Mouse (Mus musculus): ENCODE results near the gene Rpgr. TPM values are rescaled to one million over a fixed set of nuclear protein-coding genes. Genes with fewer than 3 reads are reported as not detected.

Gene Rpgr
- polyA plus RNA-seq, 1 experiment from 2014 or later: 44.1 TPM

- Histone ChIP-seq H3K4me3 (no peak overlapping the region), H3K4me1 (no peaks in the 10 kb centered on the region), H3K27ac (replicated peaks) (no peak overlapping the region), H3K27me3 (no peaks in the 10 kb centered on the region), H3K9me3 (no peaks in the 10 kb centered on the region), H3K9ac (replicated peaks) (no peak overlapping the region), H3K4me2 (replicated peaks) (no peak overlapping the region), H3K36me3 (no peaks in the 10 kb centered on the region)
- no peak for ATAC-seq (ENCODE audit: low FRiP score, low read depth)
- WGBS: 21% methylated on average over 2 of the region's 2 CpGs
Observed at GRCm38 (mm10) chrX:10201289-10201688, 15.4 kb downstream of the Rpgr start.

DNA sequence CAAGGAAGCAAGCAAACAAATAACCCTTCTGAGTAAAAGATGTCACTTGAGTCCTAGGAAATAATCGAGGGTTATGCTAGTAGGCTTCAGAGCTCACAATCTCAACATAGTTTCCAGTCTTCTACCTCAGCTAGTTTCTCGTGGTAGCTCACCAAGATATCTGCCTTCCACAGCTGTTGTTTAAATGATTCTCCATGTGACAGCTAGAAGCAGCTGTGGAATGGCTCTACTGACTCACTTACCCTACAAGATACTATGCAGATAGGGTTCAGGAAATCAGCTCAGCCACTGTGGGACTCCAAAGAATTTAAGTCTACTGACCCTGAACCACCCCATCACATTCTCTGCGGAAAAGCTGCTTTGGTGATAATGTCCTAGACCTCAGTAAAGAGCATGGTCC, 64.3 kb downstream of the Rpgr start:
- no peak for ATAC-seq (ENCODE audit: low FRiP score, low read depth)
- H3K4me2 ChIP-seq (replicated peaks): no peak overlapping the region
- H3K9ac ChIP-seq (replicated peaks): no peak overlapping the region
- H3K36me3 ChIP-seq: no peaks in the 10 kb centered on the region
- H3K4me1 ChIP-seq: no peaks in the 10 kb centered on the region
- H3K9me3 ChIP-seq: no peaks in the 10 kb centered on the region
- no peaks in the 10 kb centered on the region for H3K27me3 ChIP-seq
- no peak overlapping the region for H3K4me3 ChIP-seq
- no peak overlapping the region for H3K27ac ChIP-seq (replicated peaks)
- WGBS: 68% methylated on average over 3 of the region's 3 CpGs

- Histone ChIP-seq H3K36me3 (no peaks in the 10 kb centered on the region), H3K27ac (replicated peaks) (no peak within 1 kb of the TSS), H3K27me3 (no peaks in the 10 kb centered on the region), H3K9me3 (no peaks in the 10 kb centered on the region), H3K4me2 (replicated peaks) (peak within 1 kb of the TSS; percentile 53), H3K4me3 (peak within 1 kb of the TSS; percentile 35), H3K4me1 (no peaks in the 10 kb centered on the region), H3K9ac (replicated peaks) (peak within 1 kb of the TSS; percentile 39; the same call in 1 of the 2 replicates)
- WGBS: 25% methylated on average over 19 of the region's 19 CpGs
- peak; percentile 69 for ATAC-seq (ENCODE audit: low FRiP score, low read depth)
Observed at GRCm38 (mm10) chrX:10117065-10117719, 99.5 kb downstream of the Rpgr start, which contains the start of gene Srpx. Gene Srpx (minus strand): TSS chrX:10117709.

DNA sequence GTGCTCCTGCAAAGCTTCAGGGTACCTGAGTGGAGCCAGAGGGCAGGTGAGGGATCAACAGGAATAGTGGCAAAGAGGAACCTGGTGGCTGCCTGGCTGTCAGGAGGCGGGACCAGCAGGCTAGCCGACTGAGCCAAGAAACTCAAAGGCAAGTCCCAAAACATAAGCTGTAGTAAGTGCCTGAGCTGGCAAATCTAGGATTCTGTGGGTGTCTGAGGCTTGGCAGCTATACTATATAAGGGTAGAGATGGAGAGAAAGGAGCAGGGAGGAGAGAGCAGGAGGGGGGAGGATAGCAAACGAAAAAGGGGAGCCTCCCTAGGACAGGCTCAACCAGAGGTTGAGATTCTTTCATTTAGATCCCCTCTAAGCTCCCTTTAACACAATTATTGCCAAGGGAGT, 100.9 kb downstream of the Rpgr start:
- 60% methylated on average over 3 of the region's 3 CpGs for WGBS
- Histone ChIP-seq H3K4me1 (no peaks in the 10 kb centered on the region), H3K4me3 (no peak overlapping the region), H3K27me3 (no peaks in the 10 kb centered on the region), H3K4me2 (replicated peaks) (no peak overlapping the region), H3K9me3 (no peaks in the 10 kb centered on the region), H3K36me3 (no peaks in the 10 kb centered on the region), H3K27ac (replicated peaks) (no peak overlapping the region), H3K9ac (replicated peaks) (no peak overlapping the region)
- ATAC-seq (ENCODE audit: low FRiP score, low read depth): no peak

DNA sequence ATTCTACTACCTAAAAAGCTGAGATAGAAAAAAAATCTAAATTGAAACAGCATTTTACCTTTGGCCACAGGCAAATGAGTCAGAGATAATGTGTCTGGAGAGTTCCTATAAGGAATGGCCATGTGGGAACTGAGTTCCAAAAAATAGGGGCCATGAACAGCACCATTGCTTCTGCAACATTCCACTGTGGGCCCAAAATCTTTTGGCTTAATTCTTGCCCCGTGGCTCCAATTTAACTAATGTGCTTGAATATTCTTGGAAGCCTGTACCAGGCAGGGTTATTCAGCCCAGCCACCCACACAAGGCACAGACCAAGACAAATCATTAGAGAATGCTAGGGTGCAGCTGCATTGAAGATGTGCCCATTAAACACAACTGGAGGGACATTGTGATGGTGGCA, 106.0 kb downstream of the Rpgr start:
- 66% methylated on average over 1 of the region's 1 CpGs for WGBS
- Histone ChIP-seq H3K4me3 (no peak overlapping the region), H3K4me2 (replicated peaks) (no peak overlapping the region), H3K4me1 (no peaks in the 10 kb centered on the region), H3K9ac (replicated peaks) (no peak overlapping the region), H3K9me3 (no peaks in the 10 kb centered on the region), H3K27me3 (no peaks in the 10 kb centered on the region), H3K27ac (replicated peaks) (no peak overlapping the region), H3K36me3 (no peaks in the 10 kb centered on the region)
- ATAC-seq (ENCODE audit: low FRiP score, low read depth): no peak

DNA sequence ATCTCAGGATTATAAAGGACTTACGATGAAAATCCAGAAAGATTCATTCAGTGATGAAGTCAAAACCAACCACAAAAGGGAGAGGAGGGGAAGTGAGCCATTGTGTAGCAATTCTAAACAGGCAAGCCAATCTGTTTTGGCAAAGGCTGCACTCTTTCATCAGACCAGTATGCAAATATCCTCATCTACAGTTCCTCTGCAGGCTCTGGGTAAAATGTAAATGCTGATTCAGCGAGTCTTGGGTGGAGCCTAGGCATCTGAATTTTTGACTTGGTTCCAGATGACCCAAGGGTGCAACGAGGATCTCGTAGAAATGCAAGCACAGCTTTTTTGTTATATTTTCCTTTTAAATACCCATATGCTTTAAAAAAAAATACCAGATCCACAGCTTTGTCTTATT, 108.2 kb downstream of the Rpgr start:
- Histone ChIP-seq H3K4me2 (replicated peaks) (no peak overlapping the region), H3K4me3 (no peak overlapping the region), H3K27me3 (no peaks in the 10 kb centered on the region), H3K9ac (replicated peaks) (no peak overlapping the region), H3K27ac (replicated peaks) (no peak overlapping the region), H3K9me3 (no peaks in the 10 kb centered on the region), H3K4me1 (no peaks in the 10 kb centered on the region), H3K36me3 (no peaks in the 10 kb centered on the region)
- 68% methylated on average over 4 of the region's 4 CpGs for WGBS
- ATAC-seq (ENCODE audit: low FRiP score, low read depth): no peak

DNA sequence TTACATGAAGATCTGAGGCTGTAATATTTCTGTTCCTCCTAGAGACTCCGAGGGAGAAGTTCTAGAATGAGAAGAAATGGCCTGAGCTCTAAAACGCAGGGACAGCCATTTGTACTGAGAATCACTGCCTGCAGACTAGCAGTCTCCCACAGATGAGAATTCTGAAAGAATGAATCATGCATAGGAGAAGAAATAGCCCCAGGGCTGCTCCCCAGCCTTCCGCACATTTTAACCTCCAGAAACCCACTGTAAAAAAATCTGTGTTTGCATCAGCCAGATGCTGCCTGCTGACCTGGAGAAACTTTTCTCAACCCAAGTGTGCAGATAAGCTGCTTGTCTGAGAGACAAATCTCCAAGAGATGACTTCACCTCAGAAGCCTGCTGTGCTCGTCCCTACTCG, 111.2 kb downstream of the Rpgr start:
- Histone ChIP-seq H3K4me1 (no peaks in the 10 kb centered on the region), H3K27me3 (no peaks in the 10 kb centered on the region), H3K36me3 (no peaks in the 10 kb centered on the region), H3K4me2 (replicated peaks) (no peak overlapping the region), H3K9ac (replicated peaks) (no peak overlapping the region), H3K27ac (replicated peaks) (no peak overlapping the region), H3K4me3 (no peak overlapping the region), H3K9me3 (no peaks in the 10 kb centered on the region)
- ATAC-seq (ENCODE audit: low FRiP score, low read depth): no peak
- 80% methylated on average over 5 of the region's 5 CpGs for WGBS

DNA sequence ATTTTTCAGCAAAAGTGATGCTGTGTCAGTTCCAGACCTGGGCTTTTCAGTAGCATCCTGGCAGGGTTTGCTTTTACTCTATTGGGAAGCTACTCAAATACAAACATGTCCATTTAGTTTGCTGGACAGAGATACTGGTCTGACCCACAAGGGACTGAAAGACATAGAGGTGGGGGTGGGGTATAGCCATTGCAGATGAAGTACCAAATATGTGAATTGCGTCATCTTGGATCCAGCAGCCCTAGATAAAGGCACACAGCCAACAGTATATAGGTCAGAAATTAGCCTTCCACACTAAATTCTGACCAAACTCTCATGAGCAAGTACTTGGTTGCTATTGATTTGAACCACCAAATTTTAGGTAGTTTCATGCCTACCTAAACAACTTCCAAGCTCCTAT, 114.0 kb downstream of the Rpgr start:
- H3K9ac ChIP-seq (replicated peaks): no peak overlapping the region
- no peak overlapping the region for H3K4me2 ChIP-seq (replicated peaks)
- H3K4me3 ChIP-seq: no peak overlapping the region
- H3K27me3 ChIP-seq: no peaks in the 10 kb centered on the region
- H3K4me1 ChIP-seq: no peaks in the 10 kb centered on the region
- H3K9me3 ChIP-seq: no peaks in the 10 kb centered on the region
- WGBS: 88% methylated on average over 1 of the region's 1 CpGs
- ATAC-seq (ENCODE audit: low FRiP score, low read depth): no peak
- H3K36me3 ChIP-seq: no peaks in the 10 kb centered on the region
- H3K27ac ChIP-seq (replicated peaks): no peak overlapping the region

DNA sequence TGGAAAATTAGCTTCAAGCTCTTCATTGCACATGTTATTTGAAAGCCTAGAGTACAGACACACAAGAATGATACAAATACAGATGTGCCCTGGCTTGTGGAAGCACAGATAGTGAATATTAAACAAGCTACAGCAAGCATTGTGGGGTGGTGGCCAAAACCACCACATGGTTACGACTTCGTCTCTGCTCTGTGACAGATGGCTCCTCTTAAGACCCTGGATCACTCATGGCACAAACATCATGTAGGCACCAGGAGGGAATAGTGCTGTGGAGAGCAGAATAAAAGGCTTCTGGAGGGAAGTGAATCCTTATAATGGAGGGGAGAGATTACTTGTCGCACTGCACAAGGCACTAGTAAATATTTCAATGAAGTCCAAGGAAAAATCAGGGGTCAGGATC, 120.9 kb downstream of the Rpgr start:
- WGBS: 76% methylated on average over 3 of the region's 3 CpGs

GRCm38 (mm10) chrX:10080385-10080784, 136.3 kb downstream of the Rpgr start:
- Histone ChIP-seq H3K27me3 (no peaks in the 10 kb centered on the region), H3K27ac (replicated peaks) (no peak overlapping the region), H3K36me3 (no peaks in the 10 kb centered on the region), H3K4me1 (no peaks in the 10 kb centered on the region), H3K4me3 (no peak overlapping the region), H3K4me2 (replicated peaks) (no peak overlapping the region), H3K9me3 (no peaks in the 10 kb centered on the region), H3K9ac (replicated peaks) (no peak overlapping the region)
- WGBS: 66% methylated on average over 3 of the region's 3 CpGs
- ATAC-seq (ENCODE audit: low FRiP score, low read depth): no peak

More for the DNA sequence above, 120.9 kb downstream of the Rpgr start:
- Histone ChIP-seq H3K9ac (replicated peaks) (no peak overlapping the region), H3K4me1 (no peaks in the 10 kb centered on the region), H3K27me3 (no peaks in the 10 kb centered on the region), H3K36me3 (no peaks in the 10 kb centered on the region), H3K4me3 (no peak overlapping the region), H3K4me2 (replicated peaks) (no peak overlapping the region), H3K27ac (replicated peaks) (no peak overlapping the region), H3K9me3 (no peaks in the 10 kb centered on the region)
- ATAC-seq (ENCODE audit: low FRiP score, low read depth): no peak

DNA sequence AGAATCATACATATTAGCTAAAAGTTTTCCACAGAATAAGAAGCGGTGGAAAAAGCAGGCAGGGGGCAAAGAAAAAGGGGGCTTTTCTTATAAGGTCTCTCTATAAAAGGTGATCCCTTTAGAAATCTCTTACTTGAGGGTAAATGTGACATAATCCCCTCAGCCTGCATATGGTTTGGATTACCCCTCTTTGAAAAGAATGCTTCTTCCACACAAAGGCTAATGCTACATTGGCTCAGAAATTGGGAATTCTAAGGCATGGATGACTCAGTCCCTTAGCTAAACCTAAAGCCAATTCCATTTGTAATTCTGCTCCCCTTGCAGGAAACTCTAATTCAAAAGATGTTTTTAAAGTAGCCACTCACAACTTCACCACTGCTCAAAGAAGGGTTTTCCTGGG, 136.7 kb downstream of the Rpgr start:
- Histone ChIP-seq H3K4me2 (replicated peaks) (no peak overlapping the region), H3K9me3 (no peaks in the 10 kb centered on the region), H3K27me3 (no peaks in the 10 kb centered on the region), H3K4me1 (no peaks in the 10 kb centered on the region), H3K9ac (replicated peaks) (no peak overlapping the region), H3K36me3 (no peaks in the 10 kb centered on the region), H3K27ac (replicated peaks) (no peak overlapping the region), H3K4me3 (no peak overlapping the region)
- ATAC-seq (ENCODE audit: low FRiP score, low read depth): no peak
- WGBS: 60% methylated on average over 1 of the region's 1 CpGs

GRCm38 (mm10) chrX:10073966-10074365, 142.8 kb downstream of the Rpgr start:
- WGBS: 76% methylated on average over 3 of the region's 3 CpGs
- Histone ChIP-seq H3K4me1 (no peaks in the 10 kb centered on the region), H3K4me3 (no peak overlapping the region), H3K4me2 (replicated peaks) (no peak overlapping the region), H3K27ac (replicated peaks) (no peak overlapping the region), H3K9me3 (no peaks in the 10 kb centered on the region), H3K36me3 (no peaks in the 10 kb centered on the region), H3K27me3 (no peaks in the 10 kb centered on the region), H3K9ac (replicated peaks) (no peak overlapping the region)
- no peak for ATAC-seq (ENCODE audit: low FRiP score, low read depth)

GRCm38 (mm10) chrX:10071529-10071928, 145.2 kb downstream of the Rpgr start:
- H3K4me3 ChIP-seq: no peak overlapping the region
- no peaks in the 10 kb centered on the region for H3K4me1 ChIP-seq
- no peaks in the 10 kb centered on the region for H3K27me3 ChIP-seq
- WGBS: 78% methylated on average over 2 of the region's 2 CpGs
- no peaks in the 10 kb centered on the region for H3K9me3 ChIP-seq
- H3K9ac ChIP-seq (replicated peaks): no peak overlapping the region
- H3K4me2 ChIP-seq (replicated peaks): no peak overlapping the region
- ATAC-seq (ENCODE audit: low FRiP score, low read depth): 0 out of 2 replicates have a peak, but pooled peaks have one; percentile 62
- H3K27ac ChIP-seq (replicated peaks): no peak overlapping the region
- H3K36me3 ChIP-seq: no peaks in the 10 kb centered on the region
